Mouse (Mus musculus): ENCODE measurements around the gene Vav3.
"Not testable (repeated sequence)": the region's sequence is repeated elsewhere in the genome, so short reads cannot be mapped to it uniquely, and the experiment has no call there.

Gene Vav3

DNA sequence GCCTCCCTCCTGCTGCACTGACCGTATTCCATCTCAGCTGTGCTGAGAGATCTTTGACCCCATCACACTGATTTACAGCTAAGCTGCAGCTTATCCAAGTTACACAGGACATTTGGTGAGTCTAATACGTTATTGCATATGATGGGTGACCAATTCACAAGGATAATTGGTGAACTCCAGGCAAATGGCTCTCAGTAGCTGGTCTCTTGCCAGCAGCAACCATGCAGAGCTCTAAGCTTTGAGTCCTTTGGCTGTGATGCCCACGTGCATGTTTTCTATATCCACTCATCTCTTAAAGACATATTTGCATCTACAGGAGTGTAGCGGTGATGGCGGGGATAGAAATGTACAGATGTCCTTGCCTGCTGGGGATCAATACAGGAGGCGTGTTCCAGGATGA is 99.5 kb downstream of the Vav3 start:
- DNase-seq (ENCODE audit: low spot score), result no peak

DNA sequence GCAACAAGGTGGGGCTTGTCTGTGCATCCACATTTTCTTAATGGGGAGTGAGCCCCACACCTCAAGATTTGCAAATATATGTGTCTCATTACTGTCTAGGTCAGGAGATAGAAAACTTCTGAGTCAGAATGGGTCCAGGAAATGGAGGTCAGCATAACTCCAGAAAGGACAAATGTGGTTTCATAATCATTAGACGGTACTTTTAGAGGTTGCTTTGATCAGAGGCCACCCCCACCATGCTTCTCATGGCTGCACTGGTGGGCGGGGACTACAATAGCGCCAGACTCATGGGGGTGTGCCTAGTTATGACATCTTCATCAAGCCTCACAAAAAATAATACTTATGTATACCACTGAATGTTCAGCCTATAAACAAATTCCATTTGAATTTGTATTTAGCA is 103.6 kb downstream of the Vav3 start:
- no peak for DNase-seq (ENCODE audit: low spot score)

DNA sequence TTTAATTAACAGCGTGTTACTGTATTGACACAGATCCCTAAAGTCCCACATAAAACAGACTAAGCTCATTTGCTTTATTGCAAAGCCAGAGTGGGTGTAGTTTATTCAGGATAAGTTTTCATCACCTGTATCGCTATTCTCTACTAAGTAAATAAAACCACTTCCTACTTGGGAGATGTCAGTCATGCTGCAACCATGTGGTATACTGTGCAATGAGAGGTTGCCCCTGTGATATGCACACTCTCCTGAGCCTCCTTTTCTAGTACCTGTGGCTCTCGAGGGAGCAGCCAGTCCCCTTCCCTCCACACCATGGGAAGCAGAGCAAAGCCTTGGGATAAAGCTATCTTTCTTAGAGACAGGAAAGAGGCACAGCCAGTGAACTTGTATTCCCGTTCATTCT is 106.5 kb downstream of the Vav3 start:
- DNase-seq (ENCODE audit: low spot score), result no peak

DNA sequence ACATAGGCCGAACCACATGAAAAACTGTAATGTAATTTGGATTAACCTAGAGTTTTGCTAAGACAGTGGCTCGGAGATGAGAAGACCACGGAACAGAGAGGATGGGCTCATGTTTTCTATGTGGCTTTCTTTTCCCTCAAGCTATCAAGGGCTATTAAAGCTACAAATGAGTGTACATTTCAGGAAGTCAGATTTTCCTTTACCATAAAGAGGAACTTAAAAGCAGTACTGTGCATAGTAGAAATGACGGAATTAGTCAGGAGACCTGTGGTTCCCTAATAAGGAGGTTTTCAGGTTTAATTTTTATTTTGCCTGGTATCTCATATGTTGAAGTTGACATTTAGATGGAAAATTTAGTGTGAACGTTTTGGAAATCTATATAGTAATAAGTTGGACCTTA is 107.8 kb downstream of the Vav3 start:
- not testable (repeated sequence) for DNase-seq (ENCODE audit: low spot score)

DNA sequence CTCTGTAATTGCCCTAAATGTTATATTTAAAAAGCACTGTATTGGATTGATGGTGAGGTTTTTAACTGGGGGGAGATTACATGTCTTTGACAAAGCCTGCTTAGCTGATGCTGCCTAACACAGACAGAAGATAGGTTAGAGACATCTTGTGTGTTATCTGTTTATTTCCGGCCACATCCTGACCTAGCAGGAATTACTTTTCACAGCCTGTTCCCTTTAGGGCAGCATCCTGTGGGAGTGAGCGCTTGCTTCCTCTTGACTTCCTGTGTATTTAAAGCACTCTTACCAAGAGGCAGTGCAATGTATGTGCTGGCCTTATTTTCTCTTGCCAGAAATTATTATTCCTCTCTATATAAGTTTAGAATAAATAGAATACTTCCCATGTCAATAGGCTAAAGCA is 111.5 kb downstream of the Vav3 start:
- no peak for DNase-seq (ENCODE audit: low spot score)

DNA sequence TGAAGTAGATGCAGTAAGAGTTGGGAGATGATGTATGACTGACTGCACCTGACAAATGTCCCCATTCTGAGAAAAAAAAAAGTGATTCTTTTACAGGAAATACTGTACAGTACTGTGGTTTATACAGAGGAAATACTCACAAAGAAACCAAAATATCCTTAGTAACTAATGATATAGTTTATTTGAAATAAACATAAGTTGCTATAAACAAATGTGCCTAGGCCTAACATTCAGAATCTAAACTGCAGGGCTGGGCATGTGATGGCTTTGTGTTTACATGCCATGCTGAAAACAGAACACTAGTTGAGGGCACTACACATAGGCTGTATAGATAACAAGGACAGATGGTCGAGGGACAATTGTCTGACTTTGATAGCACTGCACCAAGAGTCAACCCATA is 114.2 kb downstream of the Vav3 start:
- DNase-seq (ENCODE audit: low spot score), result no peak

DNA sequence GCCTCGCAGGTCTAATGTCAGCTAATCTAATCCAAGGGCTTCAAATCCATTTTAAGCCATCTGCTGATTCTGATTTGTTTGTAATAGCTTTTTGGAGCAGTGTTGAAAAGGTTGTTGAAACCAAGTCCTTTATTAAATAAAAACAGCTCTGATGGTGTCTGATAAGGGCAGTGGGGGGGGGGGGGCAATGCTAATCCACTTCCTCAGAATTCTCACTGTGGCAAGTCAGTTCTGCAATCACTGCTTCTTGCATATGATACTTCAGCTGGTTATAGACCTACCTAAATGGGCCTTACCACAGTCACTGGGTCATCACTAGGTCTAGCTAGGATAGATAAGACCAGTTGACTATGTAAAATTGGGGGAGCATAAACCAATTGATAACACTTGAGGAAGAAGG is 115.9 kb downstream of the Vav3 start:
- DNase-seq (ENCODE audit: low spot score), result no peak

DNA sequence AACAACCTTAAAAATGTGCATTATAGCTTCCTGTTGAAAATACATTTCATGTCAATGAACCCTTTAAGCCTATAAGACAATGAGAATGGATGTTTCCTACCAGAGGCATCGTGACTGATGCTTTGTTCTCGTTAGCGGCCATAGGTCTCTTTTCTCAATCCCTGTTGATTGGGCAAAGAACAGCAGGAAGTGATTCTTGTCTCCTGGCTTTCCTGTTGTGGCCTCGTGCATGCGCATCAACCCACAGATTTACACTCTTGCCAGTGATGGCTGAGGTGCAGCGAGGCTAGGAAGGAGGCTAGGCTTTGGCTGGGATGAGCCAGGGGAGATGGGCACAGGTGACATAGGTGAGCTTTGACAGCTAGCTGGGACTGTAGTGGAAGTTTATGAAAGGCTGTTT is 123.2 kb downstream of the Vav3 start:
- DNase-seq (ENCODE audit: low spot score), result no peak

DNA sequence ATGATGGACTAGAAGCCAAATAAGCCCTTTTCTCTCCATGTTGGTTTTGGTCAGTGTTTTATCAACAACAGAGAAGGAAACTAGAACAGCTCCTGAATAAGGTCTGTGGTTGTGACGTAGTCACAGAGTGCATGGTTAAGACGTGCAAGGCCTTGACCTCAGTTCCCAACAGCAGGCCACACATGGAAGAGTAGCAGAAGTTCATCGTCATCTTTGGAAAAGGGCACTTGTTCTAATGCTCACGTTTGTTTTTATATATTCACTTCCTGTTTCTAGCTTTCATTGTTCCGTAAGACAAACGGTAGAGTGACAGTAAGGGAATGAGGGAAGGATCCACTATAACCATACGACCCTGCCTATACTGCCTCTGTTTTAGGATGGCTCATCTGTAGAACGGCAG is 124.1 kb downstream of the Vav3 start:
- no peak for DNase-seq (ENCODE audit: low spot score)

DNA sequence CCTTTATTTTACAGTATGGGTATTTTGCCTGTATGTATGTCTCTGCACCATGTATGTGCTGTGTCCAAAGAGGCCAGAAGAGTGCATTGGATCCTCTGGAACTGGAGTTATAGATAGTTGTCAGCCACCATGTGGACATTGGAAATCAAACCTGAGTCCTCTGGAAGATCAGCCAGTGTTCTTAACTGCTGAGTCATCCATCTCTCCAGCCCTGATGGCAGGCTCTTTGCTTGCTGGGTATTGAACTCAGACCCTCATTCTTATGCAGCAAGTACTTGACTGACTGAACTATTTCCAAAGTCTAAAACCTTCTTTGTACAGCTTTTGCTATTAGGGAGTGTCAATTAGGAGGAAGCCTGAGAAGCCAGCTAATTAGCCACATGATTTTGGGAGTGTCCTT is 126.1 kb downstream of the Vav3 start:
- no peak for DNase-seq (ENCODE audit: low spot score)

DNA sequence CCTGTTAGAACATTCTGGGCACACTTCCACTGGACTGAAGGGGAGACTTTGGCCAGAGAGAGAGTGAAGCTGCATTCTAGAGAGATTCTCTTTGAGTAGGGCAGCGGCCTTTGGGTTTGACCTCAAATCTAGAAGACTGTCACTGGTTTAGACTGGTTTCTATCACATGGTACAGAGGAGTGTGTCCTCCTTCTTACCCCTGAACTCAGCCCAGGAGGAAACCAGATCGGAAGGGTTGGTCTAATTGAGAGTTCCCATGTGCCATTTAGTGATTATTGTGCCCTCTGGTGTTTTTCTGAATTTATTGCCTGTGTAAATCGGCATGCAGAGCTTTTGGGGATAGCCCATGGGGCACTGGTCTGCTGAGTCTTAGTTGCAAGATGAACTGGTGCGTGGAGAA is 126.8 kb downstream of the Vav3 start:
- DNase-seq (ENCODE audit: low spot score), result no peak

DNA sequence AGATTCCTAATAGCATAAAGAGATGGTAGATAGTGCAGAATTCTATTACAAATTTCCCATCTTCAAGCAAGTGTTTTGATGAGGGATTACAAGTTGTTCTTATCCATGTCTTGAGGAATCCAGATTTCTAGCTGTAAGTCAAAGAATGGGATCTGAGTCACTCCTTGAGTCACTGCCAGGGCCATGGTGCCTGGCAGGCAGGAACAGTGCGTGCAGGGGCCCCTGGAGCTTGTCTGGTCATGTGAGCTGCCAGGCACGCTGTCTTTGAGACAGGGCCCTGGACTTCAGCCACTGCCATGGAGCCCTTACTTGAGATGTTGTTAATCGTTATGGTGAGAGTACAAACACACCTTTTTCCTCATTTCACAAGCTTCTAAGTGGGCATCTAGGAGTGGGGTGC is 129.0 kb downstream of the Vav3 start:
- DNase-seq (ENCODE audit: low spot score), result no peak

DNA sequence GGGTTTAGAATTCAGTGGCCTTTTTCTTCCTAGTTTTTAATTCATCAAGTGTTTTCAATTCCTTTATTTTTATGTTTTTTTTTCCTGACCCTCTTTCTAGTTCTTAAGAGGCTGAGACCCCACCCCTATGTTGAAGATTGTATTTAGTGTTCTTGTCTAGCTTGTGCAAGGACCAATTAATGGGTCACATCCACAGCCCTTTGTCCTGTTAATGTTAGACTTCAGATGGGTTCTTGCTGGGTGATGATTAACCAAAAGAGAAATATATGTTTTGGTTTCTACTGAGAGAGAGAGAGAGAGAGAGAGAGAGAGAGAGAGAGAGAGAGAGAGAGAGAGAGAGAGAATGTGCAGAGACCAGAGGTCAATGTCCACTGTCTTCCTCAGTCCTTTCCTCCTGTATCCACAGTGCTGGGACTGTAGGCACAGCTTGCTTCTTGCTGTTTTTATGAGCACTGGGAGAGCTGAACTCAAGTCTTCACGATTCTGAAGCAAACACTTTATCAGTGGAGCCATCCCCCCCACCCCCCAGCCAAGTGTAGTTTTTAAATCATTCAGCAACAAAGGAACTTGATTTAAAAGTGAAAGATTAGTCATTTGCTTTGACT is 130.3 kb downstream of the Vav3 start:
- DNase-seq (ENCODE audit: low spot score), result no peak

DNA sequence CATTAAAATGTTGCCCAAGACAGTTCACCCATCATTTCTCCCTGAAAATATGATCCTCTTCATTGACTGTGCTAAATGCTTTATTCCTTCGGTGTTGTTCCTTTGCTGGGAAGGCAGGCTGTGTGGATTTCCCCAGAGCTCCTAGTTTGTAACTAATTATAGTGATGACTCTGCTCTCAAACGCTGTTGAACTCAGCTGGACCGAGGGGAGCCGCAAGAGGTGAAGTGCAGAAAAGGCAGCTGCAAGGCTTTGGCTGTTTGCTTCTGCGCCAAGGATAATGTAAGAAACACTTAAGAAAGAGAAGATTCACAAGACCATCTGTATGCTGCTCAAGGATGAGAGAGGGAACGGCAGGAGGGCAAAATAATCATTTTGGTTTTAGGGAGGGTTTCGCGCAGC is 136.1 kb downstream of the Vav3 start:
- DNase-seq (ENCODE audit: low spot score), result no peak

DNA sequence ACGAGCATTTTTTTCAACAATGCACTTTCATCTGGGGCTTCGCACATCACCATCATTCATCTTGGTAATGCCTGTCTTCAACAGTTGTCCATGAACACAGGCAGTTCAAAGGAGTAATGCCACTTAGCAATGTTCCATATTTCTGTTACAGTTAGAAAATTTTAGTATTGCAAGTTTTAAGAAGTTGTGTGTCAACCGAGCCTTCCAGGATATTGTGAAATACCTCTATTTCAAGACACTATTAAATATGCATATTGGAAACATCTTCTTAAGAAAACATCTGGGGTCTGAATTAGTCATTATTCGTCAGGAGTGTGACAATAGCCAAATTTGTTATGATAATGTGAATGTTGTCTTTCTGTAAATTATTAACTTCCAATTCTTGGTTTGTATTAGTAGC is 137.8 kb downstream of the Vav3 start:
- no peak for DNase-seq (ENCODE audit: low spot score)

DNA sequence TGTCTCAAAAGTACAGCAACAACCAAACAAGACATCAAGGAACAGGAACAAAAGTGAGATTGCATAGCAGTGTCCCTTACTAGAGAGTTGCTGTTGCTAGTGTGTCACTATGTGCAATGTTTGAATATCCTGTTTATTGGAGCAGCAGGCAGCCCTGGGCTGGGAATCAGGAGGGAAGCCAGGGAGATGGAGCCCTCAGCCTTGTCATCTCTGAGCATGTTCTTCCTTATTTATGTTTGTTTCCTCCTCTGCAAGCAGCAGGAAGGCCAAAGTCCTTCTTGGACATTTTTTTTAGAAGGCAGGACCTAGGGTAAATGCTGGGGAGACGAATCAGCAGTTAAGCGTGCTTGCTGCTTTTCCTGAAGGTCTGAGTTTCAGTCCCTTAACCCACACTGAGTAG is 140.2 kb downstream of the Vav3 start:
- no peak for DNase-seq (ENCODE audit: low spot score)

DNA sequence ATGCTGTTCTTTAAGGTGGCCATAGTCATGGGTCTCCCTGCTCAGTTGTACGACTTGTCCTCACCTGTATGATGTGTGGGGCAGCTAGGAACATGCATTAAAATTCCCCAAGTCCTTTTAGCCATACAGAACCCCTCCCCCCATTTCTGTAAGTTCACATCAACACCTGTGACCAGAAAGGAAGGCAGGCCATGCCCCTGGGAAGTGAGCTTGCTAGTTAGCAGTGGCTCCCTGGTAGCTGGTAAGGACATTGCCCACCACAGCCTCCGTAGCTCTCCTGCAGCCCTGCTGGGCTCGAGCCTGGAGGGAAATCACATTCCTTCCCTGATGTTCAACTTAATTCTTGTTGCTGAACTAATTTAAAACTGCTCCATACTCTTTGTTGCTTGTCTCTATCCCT is 146.3 kb downstream of the Vav3 start:
- DNase-seq (ENCODE audit: low spot score), result no peak

DNA sequence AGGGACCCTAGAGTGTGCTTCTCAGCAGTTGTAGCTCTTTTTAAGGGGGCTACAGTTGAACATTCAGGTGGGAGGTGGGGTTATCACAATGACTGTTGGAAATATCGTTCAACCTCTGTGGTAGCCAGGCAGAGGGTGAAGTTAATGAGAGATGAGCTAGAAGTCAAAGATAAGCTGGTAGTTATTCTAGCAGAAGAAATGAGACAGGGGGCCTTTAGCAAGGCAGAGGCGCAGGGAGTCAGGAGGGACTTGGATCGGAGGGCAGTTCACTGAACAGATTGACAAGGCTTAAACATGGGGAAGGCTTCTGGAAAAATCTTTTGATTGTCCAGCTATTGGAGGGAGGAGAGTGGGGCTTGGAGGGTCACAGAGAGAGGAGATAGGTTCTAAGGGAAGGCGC is 147.4 kb downstream of the Vav3 start:
- no peak for DNase-seq (ENCODE audit: low spot score)

DNA sequence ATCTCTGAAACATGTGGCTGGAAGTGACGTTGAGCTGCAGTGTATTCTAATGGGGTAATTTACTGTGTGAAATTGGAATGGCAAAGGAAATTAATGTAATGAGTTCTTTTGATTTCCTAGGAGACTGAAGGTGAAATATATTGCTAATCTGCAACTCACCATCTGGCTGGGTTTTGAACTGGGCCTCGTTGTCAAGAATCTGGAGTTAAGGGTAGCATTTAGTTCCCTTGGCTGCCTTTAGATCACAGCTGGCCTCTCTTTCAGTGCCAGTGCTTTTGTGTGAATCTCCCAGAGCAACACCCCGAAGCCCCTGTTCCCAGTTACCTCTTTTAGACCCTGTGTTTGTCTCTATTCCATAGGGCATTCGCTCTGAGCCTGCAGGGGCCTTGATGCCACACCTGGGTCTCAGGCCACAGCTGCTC is 148.3 kb downstream of the Vav3 start:
- DNase-seq (ENCODE audit: low spot score), result no peak

DNA sequence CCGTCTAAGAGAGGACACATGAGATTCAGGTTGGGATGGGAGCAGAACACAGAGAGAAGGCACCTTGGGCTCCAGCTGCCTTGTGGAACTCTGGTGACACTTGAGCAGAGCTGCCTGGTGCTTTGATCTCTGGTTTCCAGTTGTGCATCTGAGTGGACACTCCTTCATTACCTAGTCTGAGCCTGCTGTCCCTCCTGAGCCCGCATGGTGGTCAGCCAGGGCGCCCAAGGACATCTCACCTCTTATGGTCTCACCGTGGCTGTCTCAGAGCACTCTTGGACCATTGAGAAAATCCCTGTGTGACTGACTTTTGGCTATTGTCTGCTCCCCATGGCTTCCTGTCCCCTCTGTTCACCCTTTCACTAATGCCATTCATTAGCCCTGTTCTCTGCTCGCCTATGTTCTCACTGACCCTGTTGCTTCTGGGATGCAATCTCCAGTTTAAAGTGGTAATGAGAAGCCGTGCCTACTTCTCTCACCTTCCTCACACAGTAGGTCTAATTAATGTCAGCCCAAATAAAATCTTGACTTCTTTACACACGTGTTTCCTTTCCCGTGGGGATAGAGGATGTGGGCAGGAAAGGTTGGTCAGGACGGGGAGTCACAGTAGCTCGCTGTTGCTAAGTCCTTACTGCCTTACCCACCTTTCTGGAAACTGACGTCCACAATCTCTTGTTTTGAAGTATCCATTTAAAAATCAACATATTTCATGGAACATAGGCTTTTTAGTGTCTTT is 150.3 kb downstream of the Vav3 start:
- no peak for DNase-seq (ENCODE audit: low spot score)

DNA sequence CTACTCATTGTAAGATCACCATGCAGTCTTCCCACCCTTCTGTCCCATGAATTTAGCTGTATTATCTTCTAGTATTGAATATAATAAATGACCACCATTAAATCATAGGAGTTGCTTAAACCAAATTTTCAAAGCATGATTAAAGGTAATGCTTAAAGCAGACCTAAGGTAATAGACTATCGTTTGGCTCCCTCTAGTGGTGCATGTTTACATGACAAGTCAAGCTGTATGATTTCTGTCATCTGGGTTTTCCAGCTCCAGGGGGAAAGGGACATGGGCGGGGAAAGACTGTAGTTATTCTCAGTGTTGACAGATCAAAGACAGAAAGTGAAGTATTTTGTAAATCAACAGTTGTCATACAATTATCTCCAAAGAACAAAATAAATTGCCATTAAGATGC is 151.1 kb downstream of the Vav3 start:
- DNase-seq (ENCODE audit: low spot score), result peak; percentile 65

DNA sequence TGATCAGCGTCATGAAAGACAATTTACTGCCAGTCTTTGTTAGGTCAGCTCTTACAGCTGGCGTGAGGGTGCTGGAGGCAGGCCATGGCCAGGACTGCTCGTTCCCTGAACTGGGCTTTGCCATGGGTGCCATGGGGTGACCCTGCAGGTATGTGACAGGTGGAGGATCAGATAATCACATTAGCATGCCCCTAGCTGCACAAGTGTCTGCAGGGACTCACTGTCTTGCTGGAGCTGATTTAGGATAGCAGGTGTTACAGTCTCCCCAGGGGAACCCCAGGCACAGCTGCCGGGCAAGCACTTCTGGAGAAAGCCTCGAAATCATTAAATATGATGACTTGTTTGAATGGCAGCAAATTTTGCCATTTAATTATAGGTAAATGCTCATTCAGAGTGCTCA is 156.0 kb downstream of the Vav3 start:
- no peak for DNase-seq (ENCODE audit: low spot score)

DNA sequence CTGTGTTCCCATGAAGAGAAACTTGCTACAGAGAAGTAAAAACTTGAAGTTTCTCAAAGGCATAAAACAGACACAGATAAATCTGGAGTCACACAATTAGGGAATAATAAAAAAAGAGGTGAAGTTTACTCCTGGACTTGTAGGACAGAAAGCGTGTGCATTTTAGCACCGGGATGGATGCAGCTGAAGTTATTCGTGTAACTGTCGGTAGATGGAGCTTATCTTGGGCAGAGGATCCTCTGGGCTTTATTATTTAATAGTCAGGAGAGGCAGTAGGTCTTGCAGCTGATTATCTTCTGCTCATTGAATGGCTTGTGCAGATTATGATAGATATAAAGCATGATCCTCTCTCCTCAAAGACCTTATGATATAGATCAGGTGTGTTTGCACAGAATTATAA is 156.6 kb downstream of the Vav3 start:
- DNase-seq (ENCODE audit: low spot score), result no peak

DNA sequence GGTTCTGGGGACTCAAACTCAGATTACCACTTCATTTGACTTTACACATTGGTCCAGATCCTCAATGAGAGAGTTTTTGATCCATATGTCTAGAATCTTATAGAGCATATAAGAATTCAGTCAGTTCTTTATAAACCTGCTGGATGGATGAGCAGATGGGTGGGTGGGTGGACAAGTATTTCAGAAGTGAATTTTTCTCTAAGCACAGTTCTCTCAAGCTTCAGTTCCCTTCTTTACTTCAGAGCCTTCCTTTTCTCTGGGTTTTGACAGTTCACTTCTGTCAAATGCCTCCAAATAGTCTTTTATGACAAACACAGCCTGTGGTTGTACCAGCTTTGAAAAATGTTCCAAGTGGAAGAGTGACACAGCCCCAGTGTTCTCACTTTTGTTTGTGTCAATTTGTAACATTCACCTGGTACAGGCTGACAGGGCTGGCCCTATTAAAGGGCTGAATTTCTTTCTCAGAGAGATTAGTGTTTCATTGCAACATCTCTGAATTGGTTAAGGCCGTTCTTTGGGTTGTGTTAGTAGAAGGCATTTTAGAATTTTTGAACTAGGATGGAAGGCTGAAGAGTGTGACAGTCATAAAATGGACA is 159.5 kb downstream of the Vav3 start:
- no peak for DNase-seq (ENCODE audit: low spot score)
